Mouse (Mus musculus): ENCODE data around the gene Card19.

The Card19 gene

DNA sequence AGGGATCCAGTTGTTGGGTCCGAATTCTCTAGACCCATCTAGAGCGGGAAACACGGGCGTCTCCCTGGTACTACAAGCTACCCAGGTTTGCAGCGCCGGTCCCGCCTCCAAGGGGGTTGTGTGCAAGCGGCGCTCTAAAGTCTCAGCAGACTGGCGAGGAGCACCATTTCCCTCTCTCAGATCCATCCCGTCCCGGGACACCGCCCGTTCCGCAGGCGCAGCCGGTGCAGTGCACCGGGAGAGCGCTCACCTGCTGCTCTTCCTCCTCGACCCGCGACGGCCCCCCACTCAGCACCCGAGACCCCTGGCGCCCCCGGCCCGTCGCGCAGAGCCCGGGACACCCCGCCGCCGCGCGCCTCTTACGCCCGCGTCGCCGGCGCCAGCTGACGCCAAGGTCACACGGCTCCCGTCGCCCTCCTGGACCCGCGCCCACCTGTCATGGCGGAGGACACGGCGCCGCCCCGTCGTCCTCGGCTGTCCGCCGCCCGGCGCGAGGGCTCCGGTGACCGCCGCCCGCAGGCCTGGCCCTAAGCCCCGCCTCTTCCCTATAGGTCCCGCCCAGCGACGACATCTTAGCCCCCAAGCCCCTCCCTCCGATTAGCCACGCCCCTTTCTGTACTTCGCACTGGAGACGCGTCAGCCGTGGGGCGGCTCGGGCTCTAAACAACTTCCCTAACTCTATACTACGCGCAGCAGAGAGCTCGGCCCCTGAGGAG is at the start of gene Card19:
Gene Card19, minus strand, starts transcription at position 534 of the 716 bp plus-strand sequence.
- CTCF ChIA-PET: interaction anchor here (0.6 to 1.3 kb wide), 3 partner anchors 9 to 36 kb away, joined by 3 read pairs; no protein-coding TSS in a partner anchor

GRCm38 (mm10) chr13:49260036-49260722 is 44.3 kb upstream of the Card19 start:
- CTCF ChIA-PET: no interaction called here

DNA sequence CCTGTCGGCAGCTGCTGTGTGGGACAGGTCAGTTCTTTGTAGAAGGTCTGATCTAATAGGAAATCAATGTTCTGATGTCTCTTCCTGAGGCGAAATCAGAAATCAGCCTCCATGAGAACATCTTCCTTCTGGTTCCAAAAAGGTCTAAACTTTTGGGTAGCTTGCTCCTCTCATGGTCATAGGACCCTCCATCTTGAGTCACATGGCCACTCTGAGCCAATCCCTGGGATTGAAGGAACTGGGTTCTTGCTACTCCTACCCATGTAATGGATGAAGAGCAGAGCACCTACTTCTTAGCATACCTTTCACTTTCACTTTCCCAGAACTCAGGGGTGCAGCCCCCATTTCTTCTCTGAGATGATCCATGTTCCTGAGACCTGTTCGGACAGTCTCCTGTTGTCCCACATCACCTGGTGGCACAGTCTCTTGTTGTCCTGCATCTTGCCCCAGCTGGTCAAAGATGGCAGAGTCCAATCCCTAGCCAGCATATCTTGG is 42.0 kb upstream of the Card19 start:
- CTCF ChIA-PET: interaction anchor here (0.7 to 1.2 kb wide), 2 partner anchors 8 to 13 kb away, joined by 3 read pairs; no protein-coding TSS in a partner anchor

DNA sequence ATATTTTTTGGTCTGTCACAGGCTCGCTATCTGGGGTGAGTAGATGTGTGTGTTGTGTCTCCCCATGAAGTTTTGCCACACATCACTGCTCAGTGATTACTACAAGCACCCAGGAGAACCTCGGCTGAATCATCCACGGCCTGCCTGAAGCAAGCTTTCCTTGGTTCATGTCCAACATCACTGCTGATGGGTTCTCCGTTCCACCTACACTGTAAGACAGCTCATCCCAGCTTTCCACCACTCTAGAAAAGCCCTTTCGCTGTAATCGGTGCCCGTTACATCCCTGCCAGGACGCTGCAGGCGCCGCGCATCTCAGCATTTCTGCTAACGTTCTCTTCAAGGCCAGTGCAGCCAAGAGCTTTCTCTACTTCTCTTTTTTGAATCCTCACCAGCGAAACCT is 36.9 kb upstream of the Card19 start:
- CTCF ChIA-PET: interaction anchor here (0.5 to 0.7 kb wide), 2 partner anchors 20 to 65 kb away, joined by 3 to 4 read pairs; no protein-coding TSS in a partner anchor

DNA sequence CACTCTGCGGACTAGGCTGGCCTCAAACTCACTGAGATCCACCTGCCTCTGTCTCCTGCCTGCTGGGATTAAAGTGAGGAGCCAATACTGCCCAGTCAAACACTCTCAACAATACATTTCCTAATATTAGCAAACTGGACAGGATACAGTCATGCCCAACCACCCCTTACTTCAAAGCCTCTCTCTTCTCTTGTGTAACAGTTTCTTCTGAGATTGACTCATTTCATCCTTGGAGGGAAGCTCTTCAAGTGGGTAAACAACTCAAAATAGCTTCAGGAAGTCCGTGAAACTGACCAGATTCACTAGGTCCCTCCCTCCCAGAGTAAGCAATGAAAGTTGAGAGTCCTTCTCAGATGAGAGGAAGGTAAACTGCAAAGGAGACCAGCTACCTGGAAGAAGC is 36.3 kb upstream of the Card19 start:
- CTCF ChIA-PET: interaction anchor here (0.7 to 1.2 kb wide), 2 partner anchors 20 to 36 kb away, joined by 3 read pairs; partner anchors contain the start of gene Card19

DNA sequence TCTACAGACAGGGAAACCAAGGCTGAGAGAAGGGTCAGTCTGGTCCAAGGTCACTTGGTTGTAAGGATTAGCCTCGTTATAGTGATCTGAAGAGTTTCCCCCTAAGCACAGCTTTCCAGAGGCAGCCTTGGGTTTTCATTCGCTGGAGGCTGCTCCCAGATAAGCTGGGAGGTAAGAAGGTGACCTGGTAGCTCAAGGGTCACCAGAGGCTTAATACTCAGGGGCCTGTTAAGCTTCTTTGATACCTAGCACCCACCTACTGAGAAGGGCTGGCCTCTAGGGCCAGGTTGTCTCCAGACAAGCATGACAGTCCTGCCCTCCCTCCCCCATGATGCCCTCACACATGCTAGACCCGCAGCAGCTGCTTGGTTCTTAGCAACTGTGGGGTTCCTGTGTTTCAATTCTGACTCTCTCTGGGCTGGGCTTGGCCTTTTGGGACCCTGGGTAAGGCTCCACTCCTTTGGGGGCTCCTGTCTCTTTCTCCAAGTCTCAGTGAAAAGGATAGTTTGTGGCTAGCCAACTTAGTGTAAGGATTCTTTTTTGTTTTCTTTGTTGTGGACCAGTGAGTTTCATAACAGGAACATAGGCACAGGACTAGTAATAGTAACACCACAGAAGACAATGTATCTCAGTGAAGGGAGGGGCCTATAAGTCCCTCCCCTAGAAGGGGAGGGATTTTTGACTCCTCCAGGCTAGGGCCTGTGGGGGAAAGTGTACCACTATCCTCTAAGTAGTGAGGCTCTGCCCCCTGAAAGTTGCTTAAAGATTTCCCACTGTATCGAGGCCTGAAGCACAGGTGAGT is 35.1 kb upstream of the Card19 start:
- CTCF ChIA-PET: interaction anchor here (1.2 kb wide), 1 partner anchor 35 kb away, joined by 3 read pairs; the partner anchor contains the start of gene Card19

DNA sequence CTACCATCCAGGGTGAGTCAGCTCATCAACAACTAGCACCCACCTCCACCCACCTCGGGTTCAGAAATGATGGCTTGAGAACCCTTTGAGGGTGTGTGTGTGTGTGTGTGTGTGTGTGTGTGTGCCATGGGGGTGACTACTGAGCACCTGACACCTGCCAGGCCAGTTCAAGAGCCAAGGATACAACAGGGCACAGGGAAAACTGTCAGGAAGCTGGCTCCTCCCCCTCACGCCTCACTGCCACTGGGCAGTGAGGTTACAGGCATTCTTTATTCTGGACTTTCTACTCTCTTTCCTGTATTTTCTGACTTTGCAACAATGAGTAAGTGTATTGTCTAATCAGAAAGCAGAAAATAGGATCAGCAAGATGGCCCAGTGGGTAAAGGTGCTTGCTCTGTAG is 33.8 kb upstream of the Card19 start:
- CTCF ChIA-PET: interaction anchor here (0.6 to 1.1 kb wide), 4 partner anchors 20 to 55 kb away, joined by 3 to 8 read pairs (median 4); no protein-coding TSS in a partner anchor

DNA sequence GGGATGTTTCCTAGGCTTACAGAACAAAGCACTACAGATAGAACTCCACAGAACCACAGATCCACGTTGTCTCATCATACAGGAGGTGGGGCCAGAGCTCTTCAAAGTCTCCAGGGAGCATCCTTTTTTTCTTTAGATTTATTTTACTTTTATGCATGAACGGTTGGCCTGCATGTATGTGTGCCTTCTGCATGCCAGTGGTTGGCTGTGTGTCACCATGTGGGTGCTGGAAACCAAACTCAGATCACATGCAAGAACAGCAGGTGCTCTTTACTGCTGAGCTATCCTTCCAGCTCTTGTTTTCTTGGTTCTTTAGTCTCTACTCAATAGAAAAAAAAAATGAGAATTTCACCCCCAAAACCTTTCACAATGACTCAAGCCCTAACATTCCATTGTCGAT is 33.1 kb upstream of the Card19 start:
- CTCF ChIA-PET: interaction anchor here (0.6 to 1.1 kb wide), 5 partner anchors 10 to 61 kb away, joined by 3 to 6 read pairs (median 3); partner anchors contain the start of gene Ninj1

GRCm38 (mm10) chr13:49248467-49248862 is 32.6 kb upstream of the Card19 start, which contains the start of gene Susd3:
Gene Susd3 (minus strand): TSS chr13:49248706.
- CTCF ChIA-PET: interaction anchor here (0.7 to 1.1 kb wide), 3 partner anchors 9 to 61 kb away, joined by 3 to 6 read pairs (median 3); partner anchors contain the start of gene Ninj1

- CTCF ChIA-PET: interaction anchor here (0.6 kb wide), 3 partner anchors 32 to 167 kb away, joined by 3 to 4 read pairs (median 3); partner anchors contain the start of gene Card19
These were observed 32.1 kb upstream of the Card19 start for GRCm38 (mm10) chr13:49247740-49248466.

DNA sequence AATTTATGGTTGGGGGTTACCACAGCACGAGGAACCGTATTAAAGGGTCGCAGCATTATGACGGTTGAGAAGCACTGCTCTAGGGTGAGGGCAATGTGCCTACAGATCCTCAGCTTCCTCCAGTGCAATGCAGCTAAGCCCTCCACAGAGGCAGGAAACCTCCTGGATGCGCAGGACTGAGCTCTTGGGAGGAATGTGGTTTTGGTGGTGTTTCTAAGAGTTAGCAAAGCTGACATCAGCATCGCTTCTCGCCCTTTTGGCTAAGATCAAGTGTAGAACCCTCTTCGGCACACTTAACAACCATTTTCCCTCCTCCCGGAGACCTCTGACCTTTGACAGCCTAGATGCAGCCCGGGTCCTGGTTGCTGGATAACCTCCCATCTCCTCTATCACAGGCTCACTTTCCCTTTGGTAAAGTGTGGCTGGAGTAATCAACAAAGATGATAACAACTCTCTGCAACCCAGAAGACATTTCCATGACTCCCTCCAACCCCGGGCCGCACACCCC is 31.4 kb upstream of the Card19 start:
- CTCF ChIA-PET: interaction anchor here (0.6 kb wide), 3 partner anchors 31 to 167 kb away, joined by 3 to 4 read pairs (median 3); partner anchors contain the start of gene Card19

GRCm38 (mm10) chr13:49246626-49247025 is 30.8 kb upstream of the Card19 start:
- CTCF ChIA-PET: no interaction called here

DNA sequence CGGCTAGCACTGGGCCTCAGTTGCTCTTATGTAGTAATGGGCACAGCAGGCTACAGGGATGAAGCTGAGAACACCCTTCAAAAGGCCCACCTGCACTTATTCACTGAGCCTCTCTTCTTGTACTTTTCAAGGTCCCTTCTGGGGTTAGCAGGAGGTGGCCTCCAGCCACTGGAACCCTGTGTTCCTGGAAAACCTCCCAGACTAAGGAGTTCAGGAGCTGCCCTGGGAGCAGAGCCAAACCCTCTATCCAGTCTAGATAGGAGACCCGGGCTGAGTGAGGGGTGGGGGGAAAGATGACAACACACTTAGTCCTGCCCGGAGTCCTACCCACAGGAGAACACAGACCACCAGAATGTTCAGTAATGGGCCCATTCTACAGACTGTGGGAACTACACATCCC is 30.2 kb upstream of the Card19 start:
- CTCF ChIA-PET: no interaction called here

GRCm38 (mm10) chr13:49245251-49245650 is 29.4 kb upstream of the Card19 start:
- CTCF ChIA-PET: no interaction called here

DNA sequence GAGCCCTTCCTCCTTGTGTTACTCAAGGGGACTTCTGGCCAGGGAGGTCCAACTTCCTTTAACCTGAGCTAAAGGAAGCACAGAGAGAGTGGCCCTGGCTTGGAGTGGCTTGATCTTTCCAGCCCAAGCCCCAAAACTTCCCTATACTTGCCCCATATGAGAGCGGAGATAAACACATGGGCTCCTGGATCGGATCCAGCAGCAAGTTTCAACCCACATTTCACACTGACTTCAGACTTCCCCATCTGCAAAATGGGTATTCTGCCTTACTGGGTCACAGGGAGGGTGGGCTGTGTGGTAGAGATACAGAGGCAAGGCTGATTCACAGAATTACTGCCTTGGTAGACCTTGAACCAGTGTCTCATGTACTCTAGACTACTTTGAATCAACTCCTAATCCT is 27.7 kb upstream of the Card19 start:
- CTCF ChIA-PET: interaction anchor here (0.6 kb wide), 2 partner anchors 156 to 365 kb away, joined by 3 read pairs; no protein-coding TSS in a partner anchor

DNA sequence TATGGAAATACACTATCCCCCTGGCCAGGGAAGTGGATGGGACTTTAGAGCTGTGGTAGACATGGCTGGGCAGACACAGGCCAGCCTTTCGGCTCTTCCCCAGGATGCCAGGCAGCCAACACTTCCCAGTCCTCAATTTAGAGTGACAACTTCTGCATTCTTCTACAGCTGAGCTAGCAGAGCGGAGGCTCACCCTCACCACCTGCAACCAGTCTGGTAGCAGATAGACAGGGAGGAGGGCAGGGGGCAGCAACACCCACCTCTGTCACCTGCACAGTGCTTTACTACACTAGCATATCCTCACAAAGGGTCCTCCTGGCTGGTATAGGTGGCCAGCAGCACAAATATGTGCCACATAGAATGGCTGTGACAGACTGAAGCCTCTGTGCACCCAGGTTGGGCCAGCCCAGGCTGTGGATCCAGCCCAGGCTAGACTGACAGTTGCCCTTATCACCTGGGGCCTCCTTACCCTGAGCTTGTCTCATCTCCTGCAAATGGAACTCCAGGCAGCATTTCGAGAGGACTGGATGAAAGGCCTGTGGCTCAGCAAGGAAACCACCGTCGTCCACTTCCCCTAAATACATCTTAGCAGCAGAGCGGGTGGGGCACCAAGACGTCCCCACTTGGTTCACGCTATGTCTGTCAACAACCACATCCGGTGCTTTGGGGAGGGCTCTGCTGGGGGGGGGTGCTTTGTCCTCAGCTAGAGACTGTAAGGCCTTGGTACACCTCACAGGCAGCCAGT is 26.7 kb upstream of the Card19 start:
- CTCF ChIA-PET: interaction anchor here (0.6 kb wide), 2 partner anchors 17 to 364 kb away, joined by 3 to 16 read pairs; no protein-coding TSS in a partner anchor

- CTCF ChIA-PET: no interaction called here
These were observed 22.9 kb upstream of the Card19 start for GRCm38 (mm10) chr13:49238737-49239136.

DNA sequence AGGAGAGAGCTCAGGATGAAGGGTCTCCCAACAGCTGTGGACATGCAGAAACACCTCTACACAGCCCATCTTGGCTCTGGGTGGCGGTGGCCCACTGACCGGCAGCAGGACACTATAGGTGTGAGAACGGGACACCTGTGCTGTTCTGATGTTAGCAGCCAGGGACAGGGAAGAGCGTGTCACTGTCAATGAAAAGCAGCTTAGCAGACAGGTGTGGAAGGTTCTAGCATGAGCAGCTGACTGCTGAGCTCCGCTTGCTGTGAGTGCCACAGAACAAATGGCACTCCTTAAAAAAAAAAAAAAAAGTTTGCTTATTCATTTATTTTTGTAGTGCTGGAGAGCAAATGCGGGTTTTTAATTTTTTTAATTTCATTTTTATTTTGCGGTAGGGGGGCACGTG is 21.8 kb upstream of the Card19 start:
- CTCF ChIA-PET: no interaction called here

- CTCF ChIA-PET: interaction anchor here (0.7 kb wide), 1 partner anchor 31 kb away, joined by 3 read pairs; no protein-coding TSS in a partner anchor
These were observed 18.9 kb upstream of the Card19 start for GRCm38 (mm10) chr13:49234711-49235110.

Measured in spleen, embryonic (tissue).